Mouse (Mus musculus) forebrain, embryonic 13.5 days (tissue): ENCODE measurements at regions not wholly inside any gene's neighbourhood (a gene's known extent, or its start where the extent isn't known, plus 50 kb on each side); places are given as distances from the start of the nearest gene placed in this dataset.

ENCODE experiments used
- ATAC-seq: fragments of 200-750 bp; cut with Nextera tagmentation; 2 replicates; pipeline ENCODE4 v1.8.0; 2017
- H3K27ac ChIP-seq: fragments of 300-500 bp; sonication (generic); 2 replicates; pipeline ENCODE4 v1.5.1; 2015; ENCODE audit warnings: inconsistent platforms, mild to moderate bottlenecking, moderate library complexity
- H3K27me3 ChIP-seq: fragments of 300-500 bp; sonication (generic); 2 replicates; pipeline ENCODE4 v1.6.1; 2015; ENCODE audit warnings: mild to moderate bottlenecking, inconsistent platforms
- H3K36me3 ChIP-seq: fragments of 300-500 bp; sonication (generic); 2 replicates; pipeline ENCODE4 v1.6.1; 2015; ENCODE audit warnings: mild to moderate bottlenecking, inconsistent platforms; ENCODE audit not compliant: poor library complexity, severe bottlenecking
- H3K4me1 ChIP-seq: fragments of 300-500 bp; sonication (generic); 2 replicates; pipeline ENCODE4 v1.6.1; 2015; ENCODE audit warnings: inconsistent platforms
- H3K4me2 ChIP-seq: fragments of 300-500 bp; sonication (generic); 2 replicates; pipeline ENCODE4 v1.6.1; 2015; ENCODE audit warnings: inconsistent platforms, mild to moderate bottlenecking, moderate library complexity
- H3K4me3 ChIP-seq: fragments of 300-500 bp; sonication (generic); 2 replicates; pipeline ENCODE4 v1.5.1; 2015; ENCODE audit warnings: mild to moderate bottlenecking, inconsistent platforms
- H3K9ac ChIP-seq: fragments of 300-500 bp; sonication (generic); 2 replicates; pipeline ENCODE4 v1.6.1; 2015; ENCODE audit warnings: mild to moderate bottlenecking, inconsistent platforms
- H3K9me3 ChIP-seq: fragments of 300-500 bp; sonication (generic); replicated peaks from 2 replicates; pipeline ENCODE4 v1.6.1; 2016; ENCODE audit warnings: inconsistent platforms
- WGBS: fragments of 180-500 bp; shearing (Covaris S2); methylation state at CpG from one replicate; pipeline ENCODE4 v1.1.7; 2015; 5-methylcytosine and 5-hydroxymethylcytosine counted together

DNA sequence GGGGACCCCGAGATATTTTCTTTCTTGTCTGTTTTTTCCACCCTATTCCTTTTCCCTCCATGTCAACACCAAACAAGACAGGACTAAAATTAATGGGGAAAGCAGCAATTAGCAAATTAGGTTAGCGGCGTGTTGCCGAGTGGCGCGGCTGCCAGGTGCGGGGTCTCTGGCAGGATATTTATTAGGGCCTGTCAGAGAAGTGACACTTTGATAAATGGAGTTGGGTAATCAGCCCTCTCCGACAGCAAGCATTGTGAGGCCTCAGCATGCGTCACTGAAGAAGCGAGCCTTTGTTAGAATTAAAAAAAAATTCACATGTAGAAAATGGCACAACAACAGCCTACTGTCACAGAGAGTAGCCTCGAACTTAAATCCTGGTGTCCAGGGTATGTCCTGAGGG, 162.3 kb downstream of the Dhx35 start:
- peak; percentile 78 for ATAC-seq
- no peak overlapping the region for H3K4me3 ChIP-seq
- no peak overlapping the region for H3K27ac ChIP-seq
- no peak overlapping the region for H3K9ac ChIP-seq
- no peaks in the 10 kb centered on the region for H3K36me3 ChIP-seq
- WGBS = 36% methylated on average over 11 of the region's 11 CpGs
- no peak overlapping the region for H3K4me2 ChIP-seq
- H3K9me3 ChIP-seq = no peaks in the 10 kb centered on the region
- peaks cover 12% of the 10 kb centered on the region for H3K4me1 ChIP-seq
- no peaks in the 10 kb centered on the region for H3K27me3 ChIP-seq

- H3K27me3 ChIP-seq = no peaks in the 10 kb centered on the region
- no peak overlapping the region for H3K4me3 ChIP-seq
- ATAC-seq = peak; percentile 75
- no peaks in the 10 kb centered on the region for H3K4me1 ChIP-seq
- no peak overlapping the region for H3K4me2 ChIP-seq
- H3K9me3 ChIP-seq = no peaks in the 10 kb centered on the region
- H3K36me3 ChIP-seq = no peaks in the 10 kb centered on the region
- no peak overlapping the region for H3K9ac ChIP-seq
- H3K27ac ChIP-seq = peak overlapping the region; percentile 40; the same call in 1 of the 2 replicates
- 49% methylated on average over 6 of the region's 6 CpGs for WGBS
Observed at GRCm38 (mm10) chr2:158965003-158965665, 170.5 kb downstream of the Dhx35 start.

DNA sequence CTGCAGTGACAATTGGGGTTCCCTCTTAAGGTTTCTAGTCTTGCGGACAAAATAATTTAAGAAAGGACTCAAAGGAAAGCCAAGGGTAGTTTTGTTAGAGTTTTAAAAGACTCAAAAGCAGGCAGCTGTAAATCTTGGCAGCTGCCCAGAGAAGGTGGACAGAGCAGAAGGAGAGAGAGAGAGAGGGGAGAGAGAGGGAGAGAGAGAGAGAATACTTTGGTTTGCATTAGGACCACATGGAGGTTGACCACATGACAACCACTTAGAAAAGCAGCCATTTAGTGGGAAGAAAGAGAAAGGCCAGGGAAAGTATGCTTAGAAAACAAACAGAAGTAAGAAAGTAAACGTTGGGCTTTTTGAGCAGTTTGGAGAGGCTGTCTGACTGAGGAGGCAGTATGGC, 177.6 kb downstream of the Dhx35 start:
- Histone ChIP-seq H3K36me3 (no peaks in the 10 kb centered on the region), H3K4me1 (peaks cover 13% of the 10 kb centered on the region), H3K27me3 (no peaks in the 10 kb centered on the region), H3K4me3 (no peak overlapping the region), H3K9me3 (no peaks in the 10 kb centered on the region), H3K27ac (no peak overlapping the region), H3K9ac (no peak overlapping the region), H3K4me2 (no peak overlapping the region)
- no peak for ATAC-seq
- WGBS = 28% methylated on average over 2 of the region's 2 CpGs

- H3K9me3 ChIP-seq = no peaks in the 10 kb centered on the region
- no peaks in the 10 kb centered on the region for H3K36me3 ChIP-seq
- peaks cover 9% of the 10 kb centered on the region for H3K4me1 ChIP-seq
- no peak for ATAC-seq
- no peak overlapping the region for H3K9ac ChIP-seq
- H3K27me3 ChIP-seq = no peaks in the 10 kb centered on the region
- H3K27ac ChIP-seq = no peak overlapping the region
- H3K4me2 ChIP-seq = no peak overlapping the region
- 62% methylated on average over 17 of the region's 17 CpGs for WGBS
- no peak overlapping the region for H3K4me3 ChIP-seq
Observed at GRCm38 (mm10) chr2:158985529-158986148, 191.0 kb downstream of the Dhx35 start.

DNA sequence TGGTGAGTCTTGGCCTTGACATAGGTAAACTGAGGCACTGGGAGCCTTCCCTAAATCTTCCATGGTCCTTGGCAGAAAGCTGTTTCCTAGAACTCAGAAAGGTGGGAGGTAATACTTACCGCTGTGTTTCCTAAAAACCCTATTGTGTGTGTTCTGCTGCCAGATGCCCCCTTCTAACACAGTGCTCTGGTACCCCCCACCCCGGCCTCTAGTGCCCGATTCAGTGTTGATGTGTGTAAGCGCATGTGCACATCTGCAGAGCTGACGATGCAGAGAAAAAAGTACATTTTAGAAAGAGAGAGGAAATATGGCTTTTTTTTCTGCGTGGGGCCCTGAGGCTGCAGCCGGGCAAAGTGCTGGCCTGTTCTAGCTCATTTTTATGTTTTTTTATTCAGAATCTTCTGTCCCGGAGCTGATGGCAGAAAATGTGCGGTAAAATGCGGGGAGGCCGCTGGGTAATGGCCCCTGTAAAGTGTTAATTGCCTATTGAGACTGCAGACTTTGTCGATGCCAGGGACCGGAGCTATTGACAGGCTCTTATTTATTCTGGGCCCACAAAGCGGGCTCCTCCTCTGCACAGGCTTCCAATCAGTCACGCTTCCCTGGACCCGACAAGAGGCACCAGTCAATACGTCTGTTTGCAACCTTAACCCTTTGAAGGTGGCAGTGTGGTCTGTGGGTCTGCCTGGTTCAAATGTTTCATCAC, 208.0 kb downstream of the Dhx35 start:
- Histone ChIP-seq H3K4me3 (peak overlapping the region; percentile 15; the same call in 1 of the 2 replicates), H3K4me2 (peak overlapping the region; percentile 48), H3K27me3 (no peaks in the 10 kb centered on the region), H3K4me1 (peaks cover 31% of the 10 kb centered on the region), H3K36me3 (no peaks in the 10 kb centered on the region), H3K9ac (peak overlapping the region; percentile 1; the same call in 1 of the 2 replicates), H3K9me3 (no peaks in the 10 kb centered on the region), H3K27ac (peak overlapping the region; percentile 68)
- 2% methylated on average over 17 of the region's 17 CpGs for whole genome bisulfite sequencing
- peak; percentile 87 for ATAC-seq

DNA sequence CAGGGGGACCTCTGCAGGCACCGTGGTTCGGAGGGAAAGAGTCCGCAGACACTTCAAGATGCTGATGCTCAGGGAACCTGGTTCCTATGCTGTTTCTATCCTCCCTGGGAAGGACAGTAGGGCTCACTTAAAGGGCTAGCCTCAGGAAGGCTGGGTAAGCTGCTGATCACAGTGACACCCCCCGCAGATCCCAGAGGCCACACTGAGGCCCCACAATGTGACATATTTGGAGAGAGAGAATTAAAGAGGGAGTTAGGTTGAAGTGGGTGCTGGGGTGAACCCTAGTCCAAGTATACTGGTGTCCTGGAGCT, 208.5 kb downstream of the Dhx35 start:
- H3K4me3 ChIP-seq = no peak overlapping the region
- ATAC-seq = no peak; the same call in 1 of the 2 replicates
- 17% methylated on average over 4 of the region's 4 CpGs for WGBS

DNA sequence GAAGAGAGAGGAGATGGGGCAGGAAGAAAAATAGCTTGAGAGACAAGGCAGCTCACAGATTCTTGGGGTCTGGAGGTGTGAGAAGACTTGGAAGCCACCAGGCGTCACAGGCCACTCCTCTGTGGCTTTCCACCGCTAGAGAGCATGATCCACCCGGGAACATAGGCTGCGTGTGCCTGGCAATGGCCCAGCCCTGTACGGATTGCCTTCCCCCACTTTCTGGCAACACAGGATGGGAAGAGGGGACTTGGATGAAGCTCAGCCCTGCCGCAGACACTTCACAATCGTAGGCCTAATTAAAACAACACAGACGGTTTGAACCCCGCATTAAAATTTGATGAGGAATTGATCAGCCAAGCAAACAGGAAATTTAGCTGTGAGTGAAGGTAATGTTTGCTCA, 209.8 kb downstream of the Dhx35 start:
- Histone ChIP-seq H3K9me3 (no peaks in the 10 kb centered on the region), H3K27ac (peak overlapping the region; percentile 58), H3K36me3 (no peaks in the 10 kb centered on the region), H3K4me1 (peaks cover 31% of the 10 kb centered on the region), H3K9ac (no peak overlapping the region), H3K4me3 (no peak overlapping the region), H3K27me3 (no peaks in the 10 kb centered on the region), H3K4me2 (no peak overlapping the region)
- 38% methylated on average over 9 of the region's 9 CpGs for WGBS
- ATAC-seq = peak; percentile 67

More for the DNA sequence above, 208.5 kb downstream of the Dhx35 start:
- Histone ChIP-seq H3K4me1 (peaks cover 31% of the 10 kb centered on the region), H3K27ac (peak overlapping the region; percentile 68), H3K27me3 (no peaks in the 10 kb centered on the region), H3K9me3 (no peaks in the 10 kb centered on the region), H3K36me3 (no peaks in the 10 kb centered on the region), H3K9ac (0 out of 2 replicates have a peak overlapping the region, but pooled peaks have one; percentile 1), H3K4me2 (peak overlapping the region; percentile 48)

GRCm38 (mm10) chr2:159012725-159013124, 218.1 kb downstream of the Dhx35 start:
- ATAC-seq = no peak
- H3K4me3 ChIP-seq = no peak overlapping the region
- no peak overlapping the region for H3K9ac ChIP-seq
- no peak overlapping the region for H3K27ac ChIP-seq
- no peaks in the 10 kb centered on the region for H3K36me3 ChIP-seq
- WGBS = 92% methylated on average over 4 of the region's 4 CpGs
- H3K4me1 ChIP-seq = no peaks in the 10 kb centered on the region
- H3K9me3 ChIP-seq = 0 out of 2 replicates have a peak, but pooled peaks cover 3% of the 10 kb centered on the region
- no peak overlapping the region for H3K4me2 ChIP-seq
- no peaks in the 10 kb centered on the region for H3K27me3 ChIP-seq

DNA sequence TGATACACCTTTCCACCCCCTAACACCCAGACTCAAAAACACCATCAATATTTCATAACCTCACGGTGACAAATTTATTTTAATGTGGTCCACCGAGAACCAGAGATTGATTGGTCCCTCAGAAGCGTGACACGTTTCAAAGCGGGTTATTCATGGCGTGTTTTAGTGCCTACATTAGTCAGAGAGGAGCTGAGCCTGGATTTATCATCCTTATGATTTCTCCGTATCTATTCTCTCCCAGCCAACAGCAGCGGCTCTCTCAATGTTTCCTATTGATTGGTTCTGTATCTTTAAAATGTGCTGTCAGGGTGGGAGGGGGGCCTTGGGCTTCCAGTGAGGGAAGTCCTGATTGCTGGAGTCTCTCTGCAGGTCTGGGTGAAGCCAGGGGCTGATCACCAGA, 219.9 kb downstream of the Dhx35 start:
- H3K4me3 ChIP-seq = no peak overlapping the region
- 0 out of 2 replicates have a peak, but pooled peaks cover 3% of the 10 kb centered on the region for H3K9me3 ChIP-seq
- no peaks in the 10 kb centered on the region for H3K27me3 ChIP-seq
- H3K9ac ChIP-seq = no peak overlapping the region
- 91% methylated on average over 8 of the region's 8 CpGs for WGBS
- no peak overlapping the region for H3K4me2 ChIP-seq
- ATAC-seq = no peak
- H3K27ac ChIP-seq = no peak overlapping the region
- H3K36me3 ChIP-seq = no peaks in the 10 kb centered on the region
- H3K4me1 ChIP-seq = no peaks in the 10 kb centered on the region

DNA sequence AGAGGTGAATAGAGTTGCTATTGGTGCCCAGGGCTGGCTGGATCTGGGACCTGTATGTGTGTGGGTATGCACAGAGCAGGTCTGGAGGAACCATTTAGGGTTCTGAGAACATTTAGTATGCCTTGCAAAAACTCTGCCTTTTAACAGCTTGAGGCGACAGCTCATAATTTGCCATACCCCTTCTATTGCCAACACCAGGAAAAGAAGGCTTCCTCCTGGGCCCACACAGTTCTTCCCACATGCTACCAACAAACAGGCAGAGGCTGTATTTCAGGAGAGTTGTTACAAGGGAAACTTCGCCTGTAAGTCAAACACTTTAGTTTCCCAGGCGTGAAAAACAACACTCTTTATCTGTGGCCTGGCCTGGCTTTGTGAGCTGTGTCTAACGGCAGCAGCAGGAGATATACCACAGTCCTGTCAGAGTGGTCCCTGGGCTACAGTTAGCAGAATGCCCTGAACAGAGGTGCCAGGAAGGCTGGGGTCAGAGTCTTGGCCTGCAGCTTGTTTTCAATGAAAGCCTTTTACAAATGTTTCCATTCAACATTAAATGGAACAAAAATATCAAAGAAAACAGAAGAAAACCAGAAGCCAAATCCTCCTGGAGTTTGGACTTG, 225.4 kb downstream of the Dhx35 start:
- WGBS = 47% methylated on average over 4 of the region's 4 CpGs
- H3K4me2 ChIP-seq = no peak overlapping the region

GRCm38 (mm10) chr2:159032147-159032546, 237.5 kb downstream of the Dhx35 start:
- ATAC-seq = no peak
- Histone ChIP-seq H3K4me1 (no peaks in the 10 kb centered on the region), H3K4me3 (no peak overlapping the region), H3K4me2 (no peak overlapping the region), H3K9me3 (no peaks in the 10 kb centered on the region), H3K27me3 (no peaks in the 10 kb centered on the region), H3K9ac (no peak overlapping the region), H3K27ac (no peak overlapping the region), H3K36me3 (no peaks in the 10 kb centered on the region)
- 54% methylated on average over 8 of the region's 8 CpGs for WGBS

More for the DNA sequence above, 225.4 kb downstream of the Dhx35 start:
- Histone ChIP-seq H3K36me3 (no peaks in the 10 kb centered on the region), H3K27me3 (no peaks in the 10 kb centered on the region), H3K27ac (no peak overlapping the region), H3K9ac (no peak overlapping the region), H3K9me3 (no peaks in the 10 kb centered on the region), H3K4me1 (peaks cover 12% of the 10 kb centered on the region; the same call in 1 of the 2 replicates), H3K4me3 (no peak overlapping the region)
- ATAC-seq = no peak

DNA sequence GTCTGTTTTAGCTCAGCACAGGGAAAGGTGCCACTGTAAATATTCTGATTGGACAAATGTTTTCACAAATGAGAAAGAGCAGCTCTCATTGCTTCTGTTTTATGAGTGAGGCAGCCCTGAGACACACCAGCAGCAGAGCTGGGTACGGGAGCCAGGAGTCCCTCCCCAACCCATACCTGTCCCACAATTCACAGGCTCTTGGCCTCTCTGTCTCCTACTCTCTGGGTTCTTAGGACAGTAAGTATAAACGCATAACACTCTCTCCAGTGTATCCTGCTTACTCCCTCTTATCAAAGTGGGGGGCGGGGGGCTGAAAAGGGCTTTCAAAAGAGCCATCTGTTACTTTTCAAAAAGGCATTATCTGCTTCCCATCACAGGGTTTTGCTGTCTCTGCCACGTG, 245.3 kb downstream of the Dhx35 start:
- H3K4me1 ChIP-seq = 0 out of 2 replicates have a peak, but pooled peaks cover 8% of the 10 kb centered on the region
- H3K4me2 ChIP-seq = no peak overlapping the region
- ATAC-seq = no peak
- WGBS = 54% methylated on average over 4 of the region's 4 CpGs
- H3K4me3 ChIP-seq = no peak overlapping the region
- no peaks in the 10 kb centered on the region for H3K27me3 ChIP-seq
- no peaks in the 10 kb centered on the region; the same call in 1 of the 2 replicates for H3K9me3 ChIP-seq
- no peak overlapping the region for H3K9ac ChIP-seq
- H3K27ac ChIP-seq = no peak overlapping the region
- H3K36me3 ChIP-seq = no peaks in the 10 kb centered on the region
